Mouse (Mus musculus): ENCODE results near the gene Pdgfb.

Gene Pdgfb

GRCm38 (mm10) chr15:80009421-80010181 is 5.2 kb downstream of the Pdgfb start:
- DNase-seq (ENCODE audit: low read depth, low spot score), result no peak

DNA sequence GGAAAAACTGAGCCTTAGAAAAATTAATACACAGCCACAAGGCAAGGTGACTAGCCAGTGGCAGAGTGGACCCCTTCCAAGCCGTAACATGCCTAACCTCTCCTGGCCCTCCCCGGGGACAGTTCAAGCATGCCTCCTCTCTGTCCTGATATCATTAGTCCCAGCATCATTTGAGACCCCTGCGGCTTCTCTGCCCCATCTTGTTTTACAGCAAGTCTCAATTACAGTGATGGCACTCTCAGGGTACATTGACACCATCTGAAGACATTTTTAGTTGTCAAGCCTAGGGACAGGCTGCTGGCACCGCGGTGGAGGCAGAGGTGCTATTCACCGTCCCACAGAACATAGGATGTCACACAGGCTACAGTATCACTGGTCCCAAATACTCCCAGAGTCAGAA is 6.3 kb downstream of the Pdgfb start:
- no peak for DNase-seq (ENCODE audit: low read depth, low spot score)

DNA sequence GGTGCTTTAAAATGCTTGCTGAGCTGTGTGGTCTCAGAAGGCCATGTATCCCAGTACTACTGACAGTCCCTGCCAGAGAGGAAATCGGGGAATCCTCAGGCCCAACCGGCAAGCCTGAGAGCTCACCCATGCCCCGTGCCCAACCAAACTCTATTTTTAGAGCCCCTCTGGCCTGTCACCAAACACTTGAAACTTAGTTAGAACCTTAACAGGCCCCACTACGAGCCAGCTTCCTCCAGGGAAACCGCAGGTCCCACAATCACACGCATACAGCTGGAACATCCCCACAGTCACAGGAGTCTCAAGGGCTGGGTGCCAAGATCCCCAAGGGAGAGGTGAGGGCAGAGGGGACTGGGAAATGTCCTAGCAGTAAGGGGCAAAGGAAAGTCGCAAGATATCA is 8.6 kb downstream of the Pdgfb start:
- DNase-seq (ENCODE audit: low read depth, low spot score), result no peak

GRCm38 (mm10) chr15:80005436-80005835 is 9.3 kb downstream of the Pdgfb start:
- no peak for DNase-seq (ENCODE audit: low read depth, low spot score)

DNA sequence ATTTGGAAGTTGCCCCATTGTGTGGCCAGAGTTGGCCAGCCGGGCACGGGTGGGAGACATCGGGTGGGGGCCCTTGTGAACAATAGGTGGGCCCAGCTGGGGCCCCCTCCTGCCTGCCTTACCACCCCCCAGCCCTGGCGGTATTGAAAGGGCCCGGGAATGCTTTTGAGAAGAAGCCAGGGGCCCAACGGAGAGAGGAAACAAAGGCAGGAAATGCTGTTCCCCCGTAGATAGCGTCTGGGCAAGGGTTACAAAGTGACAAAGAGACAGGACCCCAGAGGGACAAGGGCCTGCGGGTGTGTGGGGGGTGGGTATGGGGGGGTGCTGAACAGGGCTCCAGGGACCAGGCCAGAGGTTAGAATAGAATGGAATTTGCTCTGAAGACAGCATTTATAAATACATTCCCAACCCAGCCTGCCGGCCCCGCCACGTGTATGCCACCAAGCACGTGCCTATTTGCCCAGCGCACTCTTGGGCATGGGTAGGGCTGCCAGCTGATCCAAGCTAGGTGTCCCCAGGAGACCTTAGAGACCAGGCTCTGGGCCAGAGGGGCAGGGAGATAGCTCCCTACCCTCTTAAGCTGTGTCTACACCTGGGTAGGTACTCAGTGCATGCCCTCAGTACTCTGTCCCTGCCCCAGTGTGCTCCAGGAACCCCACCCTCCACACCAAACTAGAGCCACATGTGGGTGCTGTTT is 10.0 kb downstream of the Pdgfb start:
- DNase-seq (ENCODE audit: low read depth, low spot score), result no peak

DNA sequence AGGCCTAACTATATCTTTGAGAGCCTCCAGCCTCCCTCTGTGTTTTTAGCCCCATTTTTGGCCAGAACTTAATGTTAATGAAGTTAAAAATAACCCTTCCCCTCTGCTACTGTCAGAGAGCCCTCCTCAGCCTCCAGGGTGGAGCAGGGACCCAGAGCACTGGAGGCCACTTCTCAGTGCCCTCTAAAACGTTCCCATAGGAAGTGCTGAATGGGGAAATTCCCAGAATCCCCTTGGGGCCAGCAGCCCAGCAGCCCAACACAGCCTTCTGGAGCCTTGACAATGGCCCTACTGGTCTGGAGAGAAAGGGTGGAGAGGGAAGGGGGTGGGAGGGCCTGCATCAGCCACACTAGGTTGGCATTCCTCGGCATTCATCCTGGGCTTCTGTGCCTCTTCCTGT is 11.2 kb downstream of the Pdgfb start:
- DNase-seq (ENCODE audit: low read depth, low spot score), result no peak

DNA sequence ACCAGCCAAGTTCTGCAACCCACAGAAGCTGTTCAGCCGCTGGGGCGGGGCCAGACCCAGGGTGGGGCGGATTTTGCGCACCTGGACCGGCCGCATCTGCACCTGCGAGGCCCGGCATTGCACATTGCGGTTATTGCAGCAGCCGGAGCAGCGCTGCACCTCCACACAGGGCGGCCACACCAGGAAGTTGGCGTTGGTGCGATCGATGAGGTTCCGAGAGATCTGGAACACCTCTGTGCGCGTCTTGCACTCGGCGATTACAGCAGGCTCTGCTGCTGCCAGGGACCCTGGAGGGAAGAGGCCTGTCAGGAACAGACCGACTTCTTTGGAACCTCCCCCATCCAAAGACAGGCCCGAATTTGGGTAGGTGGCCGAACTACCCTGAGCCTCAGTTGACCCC is 13.2 kb downstream of the Pdgfb start:
- no peak for DNase-seq (ENCODE audit: low read depth, low spot score)

DNA sequence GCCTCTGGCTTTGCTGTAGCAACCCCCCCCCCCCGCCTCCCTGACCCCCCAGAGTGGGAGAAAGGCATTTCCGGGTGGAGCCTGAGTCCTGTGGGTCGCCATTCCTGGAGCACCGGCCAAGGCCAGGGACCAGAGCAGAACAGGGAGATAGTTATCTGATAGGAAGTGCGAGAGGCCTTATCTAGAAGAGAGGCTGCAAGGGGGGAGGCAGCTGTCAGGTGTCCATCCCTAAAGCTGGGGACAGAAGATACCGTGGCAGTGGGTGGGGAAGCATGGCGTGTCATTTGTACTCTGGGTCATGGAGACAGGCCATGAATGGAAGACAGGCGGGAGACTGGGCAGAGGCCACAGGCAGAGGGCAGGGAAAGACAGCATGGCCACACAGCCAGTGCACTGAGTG is 14.1 kb downstream of the Pdgfb start:
- no peak for DNase-seq (ENCODE audit: low read depth, low spot score)

- no peak for DNase-seq (ENCODE audit: low read depth, low spot score)
These were observed 16.8 kb downstream of the Pdgfb start for GRCm38 (mm10) chr15:79997988-79998387.

GRCm38 (mm10) chr15:79996781-79997180 is 18.0 kb downstream of the Pdgfb start:
- no peak for DNase-seq (ENCODE audit: low read depth, low spot score)

- DNase-seq (ENCODE audit: low read depth, low spot score), result no peak
These were observed 19.2 kb downstream of the Pdgfb start for GRCm38 (mm10) chr15:79995552-79995951.

- DNase-seq (ENCODE audit: low read depth, low spot score), result no peak
These were observed 20.2 kb downstream of the Pdgfb start for GRCm38 (mm10) chr15:79994566-79994965.

DNA sequence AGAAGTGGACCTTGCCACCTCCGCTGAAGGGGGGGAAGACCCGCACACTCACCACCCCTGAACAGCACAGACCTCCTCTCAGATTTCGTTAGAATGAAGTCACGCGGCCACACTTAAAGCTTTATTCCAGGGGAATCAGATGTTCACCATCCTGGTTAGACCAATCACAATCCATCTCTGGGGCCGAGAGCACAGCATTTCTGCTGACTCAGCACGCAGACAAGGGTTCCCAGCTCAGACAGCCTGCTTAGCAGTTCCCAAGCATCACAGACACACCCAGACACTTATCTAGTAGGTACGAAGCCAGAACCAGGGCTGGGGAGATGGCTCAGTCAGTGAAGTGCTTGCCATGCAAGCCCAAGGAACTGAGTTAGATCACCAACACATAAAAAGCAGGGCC is 28.6 kb downstream of the Pdgfb start:
- DNase-seq (ENCODE audit: low read depth, low spot score), result no peak

DNA sequence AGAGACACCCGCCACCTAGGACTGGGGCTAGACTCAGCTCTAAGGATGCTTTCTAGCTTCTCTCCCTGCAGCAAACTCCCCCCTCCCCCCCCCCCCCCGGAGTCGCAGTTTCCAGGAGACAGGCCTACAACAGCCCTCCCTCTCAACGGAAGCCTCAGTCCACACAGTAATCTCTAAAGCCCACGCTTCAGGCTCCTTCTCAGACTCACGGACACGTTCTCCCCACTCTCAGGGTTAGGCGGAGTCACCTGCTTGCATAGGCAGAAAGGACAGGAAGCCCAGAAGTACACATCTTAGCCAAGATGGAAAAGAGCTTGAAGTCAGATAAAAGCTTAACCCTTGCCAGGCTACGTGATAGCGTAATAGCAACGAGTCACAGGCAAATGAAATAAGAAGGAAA is 29.3 kb downstream of the Pdgfb start:
- no peak for DNase-seq (ENCODE audit: low read depth, low spot score)

- DNase-seq (ENCODE audit: low read depth, low spot score), result no peak
These were observed 30.6 kb downstream of the Pdgfb start for GRCm38 (mm10) chr15:79984152-79984551.

DNA sequence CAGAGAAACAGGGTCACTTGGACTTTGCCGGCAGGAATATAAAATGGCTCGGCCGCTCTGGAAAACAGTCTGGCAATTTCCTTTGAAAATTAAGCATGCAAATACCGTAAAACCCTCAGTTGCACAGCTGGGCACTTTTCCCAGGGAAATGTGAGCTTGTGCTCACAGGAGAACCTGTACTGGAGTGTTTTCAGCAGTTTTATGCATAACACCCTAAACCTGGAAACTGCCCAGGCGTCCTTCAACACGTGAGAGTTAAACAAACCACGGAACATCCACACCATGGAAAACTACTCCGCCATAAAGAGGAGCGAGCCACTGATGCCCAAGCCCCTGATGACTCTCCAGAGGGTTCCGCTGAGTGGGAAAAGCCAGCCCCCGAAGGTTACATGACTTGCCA is 34.1 kb downstream of the Pdgfb start:
- no peak for DNase-seq (ENCODE audit: low read depth, low spot score)

GRCm38 (mm10) chr15:79972186-79972585 is 42.6 kb downstream of the Pdgfb start:
- no peak for DNase-seq (ENCODE audit: low read depth, low spot score)

GRCm38 (mm10) chr15:79970940-79971339 is 43.8 kb downstream of the Pdgfb start, which contains the start of gene Cbx7:
Gene Cbx7 (minus strand): TSS chr15:79971119.
- DNase-seq (ENCODE audit: low read depth, low spot score), result no peak

DNA sequence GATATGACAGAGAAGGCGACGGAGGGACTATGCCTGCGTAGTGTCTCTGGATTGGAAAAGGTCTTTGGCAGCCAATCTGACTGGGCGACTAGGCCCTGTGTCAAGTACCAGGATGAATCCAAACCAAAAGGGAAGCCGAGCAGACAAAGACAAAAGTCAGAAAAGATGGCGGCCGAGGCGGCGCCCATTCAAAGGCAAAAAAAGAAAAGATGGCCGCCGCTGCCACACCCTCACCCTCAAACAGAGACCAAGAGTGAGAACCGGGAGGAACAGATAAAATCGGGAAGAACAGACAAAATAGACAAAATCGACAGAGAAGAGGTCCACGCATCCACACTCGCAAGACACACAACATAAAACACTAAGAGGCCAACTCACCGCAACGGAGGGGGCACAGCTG is 44.3 kb downstream of the Pdgfb start:
- no peak for DNase-seq (ENCODE audit: low read depth, low spot score)

GRCm38 (mm10) chr15:79967346-79967745 is 47.4 kb downstream of the Pdgfb start:
- DNase-seq (ENCODE audit: low read depth, low spot score), result no peak

DNA sequence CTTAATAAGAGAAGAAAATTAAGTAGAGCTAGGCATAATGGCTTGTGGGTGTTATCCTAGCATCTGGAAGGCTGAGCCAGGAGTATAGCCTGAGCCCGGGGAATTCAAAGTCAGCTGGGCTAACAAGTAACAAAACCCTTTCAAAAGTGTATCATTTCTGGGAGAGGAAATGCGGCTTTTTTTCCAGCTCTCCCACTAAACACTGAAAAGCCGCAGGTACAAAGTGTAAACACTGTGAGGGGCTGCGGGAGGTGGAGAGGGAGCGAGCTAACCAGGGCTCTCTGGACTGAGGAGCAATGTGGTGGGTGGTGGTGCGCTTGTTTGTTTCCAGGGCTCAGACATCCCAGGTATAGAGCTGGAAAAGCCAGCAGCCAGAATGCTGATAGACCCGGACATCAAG is 50.4 kb downstream of the Pdgfb start:
- no peak for DNase-seq (ENCODE audit: low read depth, low spot score)

DNA sequence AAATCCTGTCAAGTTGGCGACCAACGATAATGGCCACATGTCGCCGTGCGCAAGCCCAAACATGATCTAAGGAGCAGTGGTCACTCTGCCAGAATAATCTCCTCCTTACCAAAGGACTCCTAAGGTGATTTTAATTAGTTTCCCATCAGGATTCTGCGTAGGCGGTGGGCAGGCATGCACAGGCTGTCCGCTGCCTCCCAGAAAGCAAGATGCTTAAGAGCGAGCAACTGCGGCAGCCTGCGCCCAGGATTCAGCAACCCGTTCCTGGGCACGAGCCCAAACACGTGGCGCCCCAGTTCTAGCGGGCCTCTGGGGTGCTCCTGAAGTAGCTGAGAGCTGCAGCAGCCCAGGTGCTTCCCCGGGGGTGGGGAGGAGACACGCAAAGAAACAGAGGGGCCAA is 52.1 kb downstream of the Pdgfb start:
- no peak for DNase-seq (ENCODE audit: low read depth, low spot score)

- DNase-seq (ENCODE audit: low read depth, low spot score), result peak; percentile 63
These were observed 53.3 kb downstream of the Pdgfb start for GRCm38 (mm10) chr15:79961366-79961921.

Data from mesoderm, embryonic 11.5 days (tissue).